Mouse (Mus musculus) heart, postnatal 0 days (tissue): ENCODE results near the gene Leng8.

Source experiments
- CTCF ChIP-seq: IDR thresholded peaks from 2 replicates; pipeline ENCODE4 v1.5.1; 2016; ENCODE audit warnings: antibody characterized with exemption, control low read depth, low read depth
- EP300 ChIP-seq: IDR thresholded peaks from 2 replicates; pipeline ENCODE4 v1.6.1; 2016; ENCODE audit warnings: antibody characterized with exemption, low read depth

- no peak for TF ChIP-seq CTCF
- no peak for TF ChIP-seq EP300
Observed at GRCm38 (mm10) chr7:4144766-4145551, 8.1 kb downstream of the Leng8 start.
